Mouse (Mus musculus): ENCODE data around the gene Zbtb32. TPM values are rescaled to one million over a fixed set of nuclear protein-coding genes. Genes with fewer than 3 reads are reported as not detected.

Zbtb32 gene
- polyA plus RNA-seq, 1 experiment, result 3.2 TPM

GRCm38 (mm10) chr7:30564970-30565571, 33.6 kb downstream of the Zbtb32 start, which contains the start of gene Igflr1:
TSS of gene Igflr1 (plus strand) at chr7:30565427.
- H3K4me1 ChIP-seq (replicated peaks; ENCODE audit: control insufficient read depth, insufficient read depth, low read length), result peaks cover 18% of the 10 kb centered on the region

GRCm38 (mm10) chr7:30563906-30564280, 34.8 kb downstream of the Zbtb32 start:
- peak overlapping the region; percentile 91 for H3K27ac ChIP-seq (ENCODE audit: control insufficient read depth, insufficient read depth, low read length)
- DNase-seq, result peak; percentile 72

More at GRCm38 (mm10) chr7:30564970-30565571, 33.6 kb downstream of the Zbtb32 start, which contains the start of gene Igflr1:
- H3K36me3 ChIP-seq (ENCODE audit: control insufficient read depth, insufficient read depth, low read length), result peaks cover 17% of the 10 kb centered on the region
- no peaks in the 10 kb centered on the region for H3K27me3 ChIP-seq (ENCODE audit: control insufficient read depth, insufficient read depth, low read length)
- no peak for DNase-seq
- H3K4me3 ChIP-seq (ENCODE audit: control insufficient read depth, insufficient read depth, low read length), result no peak within 1 kb of the TSS
- TF ChIP-seq POLR2A (IDR thresholded peaks at IDR 0.05; ENCODE audit: control insufficient read depth, extremely low read depth, insufficient read depth, low read length, poor library complexity) (no peak), CTCF (IDR thresholded peaks at IDR 0.05; ENCODE audit: borderline replicate concordance, control insufficient read depth, extremely low read depth, insufficient read depth, low read length, poor library complexity) (no peak)
- H3K27ac ChIP-seq (ENCODE audit: control insufficient read depth, insufficient read depth, low read length), result peak within 1 kb of the TSS; percentile 22
- WGBS, result 93% methylated on average over 12 of the region's 12 CpGs

GRCm38 (mm10) chr7:30563117-30563905, 35.4 kb downstream of the Zbtb32 start, which contains the start of the genes U2af1l4, Gm49396 and Psenen:
TSS of gene U2af1l4 (plus strand) at chr7:30563301.
TSS of gene Gm49396 (plus strand) at chr7:30563344.
TSS of gene Psenen (minus strand) at chr7:30563627.
- H3K27me3 ChIP-seq (ENCODE audit: control insufficient read depth, insufficient read depth, low read length), result no peaks in the 10 kb centered on the region
- TF ChIP-seq POLR2A (IDR thresholded peaks at IDR 0.05; ENCODE audit: control insufficient read depth, extremely low read depth, insufficient read depth, low read length, poor library complexity), result no peak; the same call in 1 of the 2 replicates
- TF ChIP-seq CTCF (IDR thresholded peaks at IDR 0.05; ENCODE audit: borderline replicate concordance, control insufficient read depth, extremely low read depth, insufficient read depth, low read length, poor library complexity), result no peak
- peak within 1 kb of the TSS; percentile 86 for H3K4me3 ChIP-seq (ENCODE audit: control insufficient read depth, insufficient read depth, low read length)
- peak; percentile 94 for DNase-seq
- H3K36me3 ChIP-seq (ENCODE audit: control insufficient read depth, insufficient read depth, low read length), result no peaks in the 10 kb centered on the region; the same call in 1 of the 2 replicates
- peaks cover 23% of the 10 kb centered on the region for H3K4me1 ChIP-seq (replicated peaks; ENCODE audit: control insufficient read depth, insufficient read depth, low read length)
- WGBS, result under 1% methylated on average over 45 of the region's 45 CpGs
- H3K27ac ChIP-seq (ENCODE audit: control insufficient read depth, insufficient read depth, low read length), result peak within 1 kb of the TSS; percentile 91

More at GRCm38 (mm10) chr7:30563906-30564280, 34.8 kb downstream of the Zbtb32 start:
- H3K4me1 ChIP-seq (replicated peaks; ENCODE audit: control insufficient read depth, insufficient read depth, low read length), result peaks cover 18% of the 10 kb centered on the region
- 20% methylated on average over 6 of the region's 6 CpGs for WGBS
- peak overlapping the region; percentile 86 for H3K4me3 ChIP-seq (ENCODE audit: control insufficient read depth, insufficient read depth, low read length)
- no peaks in the 10 kb centered on the region for H3K27me3 ChIP-seq (ENCODE audit: control insufficient read depth, insufficient read depth, low read length)
- TF ChIP-seq CTCF (IDR thresholded peaks at IDR 0.05; ENCODE audit: borderline replicate concordance, control insufficient read depth, extremely low read depth, insufficient read depth, low read length, poor library complexity) (no peak), POLR2A (IDR thresholded peaks at IDR 0.05; ENCODE audit: control insufficient read depth, extremely low read depth, insufficient read depth, low read length, poor library complexity) (no peak)
- H3K36me3 ChIP-seq (ENCODE audit: control insufficient read depth, insufficient read depth, low read length), result peaks cover 5% of the 10 kb centered on the region

- Histone ChIP-seq H3K27me3 (ENCODE audit: control insufficient read depth, insufficient read depth, low read length) (no peaks in the 10 kb centered on the region), H3K4me3 (ENCODE audit: control insufficient read depth, insufficient read depth, low read length) (peak overlapping the region; percentile 69), H3K36me3 (ENCODE audit: control insufficient read depth, insufficient read depth, low read length) (no peaks in the 10 kb centered on the region), H3K4me1 (replicated peaks; ENCODE audit: control insufficient read depth, insufficient read depth, low read length) (peaks cover 25% of the 10 kb centered on the region), H3K27ac (ENCODE audit: control insufficient read depth, insufficient read depth, low read length) (peak overlapping the region; percentile 72)
- no peak for DNase-seq
- WGBS, result under 1% methylated on average over 27 of the region's 27 CpGs
- TF ChIP-seq POLR2A (IDR thresholded peaks at IDR 0.05; ENCODE audit: control insufficient read depth, extremely low read depth, insufficient read depth, low read length, poor library complexity) (no peak), CTCF (IDR thresholded peaks at IDR 0.05; ENCODE audit: borderline replicate concordance, control insufficient read depth, extremely low read depth, insufficient read depth, low read length, poor library complexity) (no peak)
Observed at GRCm38 (mm10) chr7:30562526-30563116, 36.1 kb downstream of the Zbtb32 start.

GRCm38 (mm10) chr7:30560296-30560695, 38.4 kb downstream of the Zbtb32 start:
- Histone ChIP-seq H3K27ac (ENCODE audit: control insufficient read depth, insufficient read depth, low read length) (no peak overlapping the region), H3K36me3 (ENCODE audit: control insufficient read depth, insufficient read depth, low read length) (peaks cover 14% of the 10 kb centered on the region), H3K4me1 (replicated peaks; ENCODE audit: control insufficient read depth, insufficient read depth, low read length) (peaks cover 25% of the 10 kb centered on the region), H3K27me3 (ENCODE audit: control insufficient read depth, insufficient read depth, low read length) (no peaks in the 10 kb centered on the region), H3K4me3 (ENCODE audit: control insufficient read depth, insufficient read depth, low read length) (no peak overlapping the region)
- TF ChIP-seq POLR2A (IDR thresholded peaks at IDR 0.05; ENCODE audit: control insufficient read depth, extremely low read depth, insufficient read depth, low read length, poor library complexity) (no peak), CTCF (IDR thresholded peaks at IDR 0.05; ENCODE audit: borderline replicate concordance, control insufficient read depth, extremely low read depth, insufficient read depth, low read length, poor library complexity) (no peak)
- DNase-seq, result no peak
- 88% methylated on average over 2 of the region's 2 CpGs for WGBS

- H3K4me1 ChIP-seq (replicated peaks; ENCODE audit: control insufficient read depth, insufficient read depth, low read length), result peaks cover 21% of the 10 kb centered on the region
- peak within 1 kb of the TSS; percentile 29; the same call in 1 of the 2 replicates for H3K27ac ChIP-seq (ENCODE audit: control insufficient read depth, insufficient read depth, low read length)
- peak; percentile 95 for DNase-seq
Observed at GRCm38 (mm10) chr7:30559443-30559954, 39.2 kb downstream of the Zbtb32 start, which contains the start of gene Lin37. TSS of gene Lin37 (minus strand) at chr7:30559838.

More at GRCm38 (mm10) chr7:30559443-30559954, 39.2 kb downstream of the Zbtb32 start, which contains the start of gene Lin37:
- Histone ChIP-seq H3K27me3 (ENCODE audit: control insufficient read depth, insufficient read depth, low read length) (no peaks in the 10 kb centered on the region), H3K36me3 (ENCODE audit: control insufficient read depth, insufficient read depth, low read length) (peaks cover 19% of the 10 kb centered on the region), H3K4me3 (ENCODE audit: control insufficient read depth, insufficient read depth, low read length) (peak within 1 kb of the TSS; percentile 73)
- WGBS, result under 1% methylated on average over 20 of the region's 20 CpGs
- TF ChIP-seq CTCF (IDR thresholded peaks at IDR 0.05; ENCODE audit: borderline replicate concordance, control insufficient read depth, extremely low read depth, insufficient read depth, low read length, poor library complexity) (0 out of 2 replicates have a peak, but pooled peaks have one; percentile 31), POLR2A (IDR thresholded peaks at IDR 0.05; ENCODE audit: control insufficient read depth, extremely low read depth, insufficient read depth, low read length, poor library complexity) (peak; percentile 66; the same call in 1 of the 2 replicates)
